Mouse (Mus musculus) hindbrain, embryonic 11.5 days (tissue): Measurements from ENCODE around the gene Unc93b1. TPM values are rescaled to one million over a fixed set of nuclear protein-coding genes. Genes with fewer than 3 reads are reported as not detected.

Experiments
- ATAC-seq: fragments of 200-750 bp; cut with Nextera tagmentation; 2 replicates; pipeline ENCODE4 v1.8.0; 2017; ENCODE audit warnings: mild to moderate bottlenecking, moderate TSS enrichment, moderate library complexity; ENCODE audit not compliant: low FRiP score
- DNase-seq: peaks from one replicate; pipeline ENCODE4 v3.0.0-alpha.2; 2015; ENCODE audit warnings: low spot score
- H3K27ac ChIP-seq: fragments of 300-500 bp; sonication (generic); 2 replicates; pipeline ENCODE4 v1.5.1; 2014; ENCODE audit warnings: mild to moderate bottlenecking, low read depth, low read length
- H3K27me3 ChIP-seq: fragments of 300-500 bp; sonication (generic); 2 replicates; pipeline ENCODE4 v1.6.1; 2014; ENCODE audit warnings: mild to moderate bottlenecking, low read length, moderate library complexity, mixed read lengths; ENCODE audit not compliant: control insufficient read depth, insufficient read depth
- H3K36me3 ChIP-seq: fragments of 300-500 bp; sonication (generic); 2 replicates; pipeline ENCODE4 v1.6.1; 2014; ENCODE audit warnings: mild to moderate bottlenecking, low read length, moderate library complexity, mixed read lengths; ENCODE audit not compliant: control insufficient read depth, insufficient read depth
- H3K4me1 ChIP-seq: fragments of 300-500 bp; sonication (generic); replicated peaks from 2 replicates; pipeline ENCODE4 v1.6.1; 2014; ENCODE audit warnings: low read length, mixed read lengths; ENCODE audit not compliant: control insufficient read depth, insufficient read depth
- H3K4me2 ChIP-seq: fragments of 300-500 bp; sonication (generic); replicated peaks from 2 replicates; pipeline ENCODE4 v1.6.1; 2014; ENCODE audit warnings: mild to moderate bottlenecking, low read depth, low read length
- H3K4me3 ChIP-seq: fragments of 300-500 bp; sonication (generic); 2 replicates; pipeline ENCODE4 v1.5.1; 2014; ENCODE audit warnings: low read depth, low read length
- H3K9ac ChIP-seq: fragments of 300-500 bp; sonication (generic); 2 replicates; pipeline ENCODE4 v1.6.1; 2014; ENCODE audit warnings: low read depth, low read length
- H3K9me3 ChIP-seq: fragments of 300-500 bp; sonication (generic); 2 replicates; pipeline ENCODE4 v1.6.1; 2016; ENCODE audit warnings: low read length; ENCODE audit not compliant: control insufficient read depth
- WGBS: fragments of 180-500 bp; shearing (Covaris S2); extraction: QIAGEN DNeasy Blood & Tissue Kit; methylation state at CpG from one replicate; pipeline ENCODE4 v1.1.7; 2014; 5-methylcytosine and 5-hydroxymethylcytosine counted together
- polyA plus RNA-seq: library from polyadenylated mRNA; unstranded; fragments of >200 nt; fragmentation: Nextera tagmentation; extraction: Ambion mirVana; gene quantifications from 2 replicates; pipeline ENCODE4 v1.2.1, GENCODE M21; 2014

Gene Unc93b1
- polyA plus RNA-seq, 1 experiment from 2014 or later = 6.4 TPM

DNA sequence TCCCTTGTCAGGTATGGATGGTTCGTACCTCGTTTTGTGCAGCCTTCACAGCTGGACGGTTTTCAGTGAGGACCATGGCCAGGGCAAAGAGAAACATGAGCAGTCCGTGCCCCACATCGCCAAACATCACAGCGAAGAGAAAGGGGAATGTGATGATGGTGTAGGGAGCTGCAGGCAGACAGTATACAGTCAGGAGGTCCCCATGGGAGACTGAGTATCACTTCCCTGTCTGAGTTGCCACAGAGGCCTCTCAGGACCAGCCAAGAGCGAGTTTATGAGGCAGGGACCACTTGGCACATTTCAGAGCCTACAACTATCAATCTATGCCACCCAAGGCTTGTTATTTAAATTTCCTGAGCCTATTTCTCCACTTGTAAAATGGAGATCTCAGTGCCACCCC, 36.0 kb upstream of the Unc93b1 start:
- no peaks in the 10 kb centered on the region; the same call in 1 of the 2 replicates for H3K36me3 ChIP-seq
- H3K27me3 ChIP-seq = no peaks in the 10 kb centered on the region
- no peaks in the 10 kb centered on the region for H3K9me3 ChIP-seq
- WGBS = 79% methylated on average over 7 of the region's 7 CpGs
- H3K4me3 ChIP-seq = no peak overlapping the region
- no peak overlapping the region for H3K9ac ChIP-seq
- no peak overlapping the region for H3K4me2 ChIP-seq
- no peak for DNase-seq
- no peak overlapping the region for H3K27ac ChIP-seq
- H3K4me1 ChIP-seq = no peaks in the 10 kb centered on the region; the same call in 1 of the 2 replicates
- ATAC-seq = no peak

DNA sequence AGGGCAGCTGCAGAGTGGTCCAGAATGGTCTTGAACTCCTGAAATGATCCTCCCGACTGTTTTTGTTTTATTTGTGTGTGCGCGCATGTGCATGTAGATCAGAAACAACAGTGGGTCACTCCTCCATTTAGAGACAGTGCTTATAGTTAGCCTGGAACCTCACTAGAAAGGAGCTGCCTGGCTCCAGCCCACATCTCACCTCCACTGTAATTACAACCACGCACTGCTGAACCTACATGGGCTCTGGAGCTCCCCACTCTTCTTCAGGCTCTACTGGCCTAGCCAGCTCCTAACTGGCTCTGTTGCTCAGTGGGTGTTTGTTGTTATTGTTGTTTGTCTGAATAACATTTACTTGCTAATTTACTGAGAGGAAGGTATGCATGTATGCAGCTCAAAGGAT, 35.4 kb upstream of the Unc93b1 start:
- Histone ChIP-seq H3K9ac (no peak overlapping the region), H3K9me3 (no peaks in the 10 kb centered on the region), H3K27me3 (no peaks in the 10 kb centered on the region), H3K27ac (no peak overlapping the region), H3K4me2 (no peak overlapping the region), H3K4me1 (no peaks in the 10 kb centered on the region; the same call in 1 of the 2 replicates), H3K4me3 (no peak overlapping the region), H3K36me3 (no peaks in the 10 kb centered on the region; the same call in 1 of the 2 replicates)
- DNase-seq = no peak
- WGBS = 98% methylated on average over 4 of the region's 4 CpGs
- no peak for ATAC-seq

DNA sequence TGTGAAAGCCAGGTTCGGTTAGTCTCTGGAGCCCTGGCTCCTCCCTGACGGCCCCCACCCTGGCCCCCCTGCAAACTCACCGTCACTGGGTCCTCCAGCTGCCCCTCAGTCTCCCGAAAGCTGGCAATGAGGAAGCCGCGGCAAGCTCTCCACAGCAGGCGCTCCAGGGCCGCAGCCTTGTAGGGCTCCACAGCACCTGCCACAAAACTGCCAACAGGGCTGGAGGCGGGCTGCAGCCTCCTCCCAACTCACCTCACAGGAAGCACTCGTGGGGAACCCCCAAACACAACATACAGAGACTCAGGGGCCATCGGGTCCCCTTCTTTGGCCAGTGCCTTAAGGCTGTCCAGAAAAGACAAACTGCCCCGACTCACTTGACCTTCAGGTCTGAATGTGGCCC, 32.0 kb upstream of the Unc93b1 start:
- Histone ChIP-seq H3K9me3 (no peaks in the 10 kb centered on the region), H3K9ac (no peak overlapping the region), H3K27me3 (0 out of 2 replicates have a peak, but pooled peaks cover 2% of the 10 kb centered on the region), H3K4me3 (no peak overlapping the region), H3K4me2 (no peak overlapping the region), H3K27ac (no peak overlapping the region), H3K36me3 (no peaks in the 10 kb centered on the region), H3K4me1 (peaks cover 9% of the 10 kb centered on the region)
- no peak for ATAC-seq
- no peak for DNase-seq
- WGBS = 83% methylated on average over 12 of the region's 12 CpGs

DNA sequence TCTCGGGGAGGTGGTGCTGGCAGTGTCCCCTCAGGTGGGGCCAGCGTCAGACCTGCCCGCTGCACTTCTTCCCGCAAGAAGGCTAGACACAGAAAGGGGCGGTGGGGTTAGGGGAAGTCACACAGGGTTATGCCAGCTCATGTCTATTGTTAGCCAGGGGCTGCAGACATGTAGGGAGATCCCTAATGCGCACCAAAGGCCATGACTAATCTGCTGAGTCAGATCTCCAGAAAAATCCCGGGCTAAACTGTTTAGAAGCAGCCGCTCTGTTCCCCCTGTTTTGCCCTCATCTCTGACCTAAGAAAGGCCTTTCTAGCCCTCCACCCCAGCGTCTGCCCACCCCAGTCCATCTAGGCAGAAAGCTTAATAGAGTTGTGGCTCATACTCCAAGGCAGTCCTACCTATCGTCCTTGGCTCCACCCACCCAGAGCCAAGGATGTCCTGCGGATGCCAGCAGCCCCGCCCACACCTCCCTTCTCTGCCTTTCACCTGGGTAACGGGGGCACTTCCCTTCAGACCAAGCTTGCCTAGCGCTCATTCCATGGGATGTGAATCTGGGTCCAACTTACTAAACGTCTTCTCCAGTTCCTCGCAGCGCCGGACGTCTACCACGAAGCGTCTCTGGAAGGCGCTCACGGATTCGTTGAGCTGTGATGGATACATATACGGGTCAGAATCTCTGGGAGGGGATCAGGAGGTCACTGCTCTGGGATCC, 31.2 kb upstream of the Unc93b1 start:
- ATAC-seq (no peak), DNase-seq (no peak)
- 63% methylated on average over 25 of the region's 25 CpGs for WGBS
- Histone ChIP-seq H3K27ac (no peak overlapping the region), H3K36me3 (no peaks in the 10 kb centered on the region), H3K4me3 (no peak overlapping the region), H3K27me3 (0 out of 2 replicates have a peak, but pooled peaks cover 2% of the 10 kb centered on the region), H3K4me1 (peaks cover 9% of the 10 kb centered on the region), H3K4me2 (no peak overlapping the region), H3K9ac (no peak overlapping the region), H3K9me3 (no peaks in the 10 kb centered on the region)

DNA sequence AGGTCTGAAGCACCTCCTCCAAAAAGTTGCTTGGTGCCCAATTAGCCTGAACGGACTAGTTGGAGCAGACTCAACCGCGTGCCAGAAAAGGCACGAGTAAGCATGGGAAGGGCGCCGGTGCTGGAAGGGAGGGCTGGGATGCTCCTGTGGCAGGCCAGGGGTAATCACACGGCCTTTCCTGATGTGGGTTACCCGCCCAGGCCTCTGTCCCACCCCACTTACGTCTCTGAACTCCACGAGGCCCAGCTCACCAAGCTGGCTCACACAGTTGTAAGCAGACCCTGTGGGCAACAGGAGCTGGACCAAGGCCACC, 30.7 kb upstream of the Unc93b1 start:
- Histone ChIP-seq H3K9ac (no peak overlapping the region), H3K4me2 (no peak overlapping the region), H3K27ac (no peak overlapping the region), H3K36me3 (no peaks in the 10 kb centered on the region), H3K27me3 (0 out of 2 replicates have a peak, but pooled peaks cover 2% of the 10 kb centered on the region), H3K4me1 (peaks cover 9% of the 10 kb centered on the region), H3K4me3 (no peak overlapping the region), H3K9me3 (no peaks in the 10 kb centered on the region)
- WGBS = 66% methylated on average over 10 of the region's 10 CpGs
- no peak for DNase-seq
- no peak for ATAC-seq

DNA sequence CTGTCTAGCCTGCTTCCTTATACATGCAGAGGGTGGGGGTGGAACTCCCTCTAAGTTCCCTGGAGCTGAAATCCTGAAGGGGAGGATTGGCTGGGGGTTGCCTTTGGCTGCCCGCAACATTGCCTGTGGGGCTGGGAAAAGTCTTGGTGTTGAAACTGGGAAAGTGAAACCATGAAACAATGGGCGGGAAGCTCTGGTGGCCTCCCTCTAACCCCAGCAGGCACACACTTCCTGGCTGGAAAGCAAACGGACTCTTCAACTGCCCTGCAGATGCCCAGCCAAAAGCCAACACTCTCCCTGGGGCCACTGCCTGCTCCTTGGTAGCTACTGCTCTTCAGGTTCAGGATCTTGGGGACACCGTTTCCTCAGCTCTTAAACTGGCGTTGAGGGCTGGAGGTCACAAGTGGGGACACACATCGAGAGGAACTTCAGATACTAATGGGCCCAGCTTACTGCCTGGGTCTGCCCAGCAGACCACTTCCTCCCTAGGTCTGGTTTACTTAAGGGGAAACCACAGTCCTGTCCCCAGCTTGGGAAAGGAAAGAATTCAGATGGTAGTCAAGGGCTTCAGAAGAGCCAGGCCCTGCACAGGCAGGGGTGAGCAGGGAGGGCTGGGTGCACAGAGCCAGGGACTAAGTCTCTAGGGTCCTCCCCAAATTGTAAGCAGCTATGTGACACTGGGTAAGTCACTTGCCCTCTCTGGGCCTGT, 29.6 kb upstream of the Unc93b1 start:
- H3K9me3 ChIP-seq = no peaks in the 10 kb centered on the region
- ATAC-seq = no peak
- H3K27me3 ChIP-seq = 0 out of 2 replicates have a peak, but pooled peaks cover 2% of the 10 kb centered on the region
- DNase-seq = peak; percentile 28
- 53% methylated on average over 6 of the region's 6 CpGs for WGBS
- 0 out of 2 replicates have a peak overlapping the region, but pooled peaks have one; percentile 3 for H3K4me2 ChIP-seq
- H3K4me1 ChIP-seq = peaks cover 9% of the 10 kb centered on the region
- H3K4me3 ChIP-seq = no peak overlapping the region
- no peak overlapping the region for H3K9ac ChIP-seq
- no peaks in the 10 kb centered on the region for H3K36me3 ChIP-seq
- H3K27ac ChIP-seq = 0 out of 2 replicates have a peak overlapping the region, but pooled peaks have one; percentile 39

DNA sequence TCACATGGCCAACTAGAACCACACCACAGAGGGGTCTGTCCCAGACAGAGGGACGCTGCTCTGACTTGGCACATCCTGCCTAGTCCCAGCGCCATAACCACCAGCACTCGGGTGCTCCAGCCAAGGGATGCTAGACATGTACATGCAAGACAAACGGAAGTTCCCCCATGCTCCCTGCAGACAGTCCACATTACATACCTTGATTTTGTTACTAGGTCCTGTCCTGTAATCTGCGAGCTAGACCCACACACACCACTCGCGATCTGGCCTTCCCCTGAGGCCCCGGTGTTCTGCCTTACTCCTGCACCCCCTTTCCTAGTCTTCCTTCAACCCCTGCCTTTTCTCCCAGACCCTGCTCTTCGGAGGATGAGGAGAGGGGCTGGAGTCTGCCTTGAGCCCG, 28.7 kb upstream of the Unc93b1 start:
- 0 out of 2 replicates have a peak, but pooled peaks cover 2% of the 10 kb centered on the region for H3K27me3 ChIP-seq
- no peak overlapping the region for H3K27ac ChIP-seq
- no peaks in the 10 kb centered on the region for H3K36me3 ChIP-seq
- 0 out of 2 replicates have a peak overlapping the region, but pooled peaks have one; percentile 47 for H3K9ac ChIP-seq
- peak overlapping the region; percentile 66 for H3K4me2 ChIP-seq
- no peak for ATAC-seq
- DNase-seq = no peak
- H3K4me1 ChIP-seq = peaks cover 9% of the 10 kb centered on the region
- H3K4me3 ChIP-seq = peak overlapping the region; percentile 38
- WGBS = 50% methylated on average over 10 of the region's 10 CpGs
- no peaks in the 10 kb centered on the region for H3K9me3 ChIP-seq

DNA sequence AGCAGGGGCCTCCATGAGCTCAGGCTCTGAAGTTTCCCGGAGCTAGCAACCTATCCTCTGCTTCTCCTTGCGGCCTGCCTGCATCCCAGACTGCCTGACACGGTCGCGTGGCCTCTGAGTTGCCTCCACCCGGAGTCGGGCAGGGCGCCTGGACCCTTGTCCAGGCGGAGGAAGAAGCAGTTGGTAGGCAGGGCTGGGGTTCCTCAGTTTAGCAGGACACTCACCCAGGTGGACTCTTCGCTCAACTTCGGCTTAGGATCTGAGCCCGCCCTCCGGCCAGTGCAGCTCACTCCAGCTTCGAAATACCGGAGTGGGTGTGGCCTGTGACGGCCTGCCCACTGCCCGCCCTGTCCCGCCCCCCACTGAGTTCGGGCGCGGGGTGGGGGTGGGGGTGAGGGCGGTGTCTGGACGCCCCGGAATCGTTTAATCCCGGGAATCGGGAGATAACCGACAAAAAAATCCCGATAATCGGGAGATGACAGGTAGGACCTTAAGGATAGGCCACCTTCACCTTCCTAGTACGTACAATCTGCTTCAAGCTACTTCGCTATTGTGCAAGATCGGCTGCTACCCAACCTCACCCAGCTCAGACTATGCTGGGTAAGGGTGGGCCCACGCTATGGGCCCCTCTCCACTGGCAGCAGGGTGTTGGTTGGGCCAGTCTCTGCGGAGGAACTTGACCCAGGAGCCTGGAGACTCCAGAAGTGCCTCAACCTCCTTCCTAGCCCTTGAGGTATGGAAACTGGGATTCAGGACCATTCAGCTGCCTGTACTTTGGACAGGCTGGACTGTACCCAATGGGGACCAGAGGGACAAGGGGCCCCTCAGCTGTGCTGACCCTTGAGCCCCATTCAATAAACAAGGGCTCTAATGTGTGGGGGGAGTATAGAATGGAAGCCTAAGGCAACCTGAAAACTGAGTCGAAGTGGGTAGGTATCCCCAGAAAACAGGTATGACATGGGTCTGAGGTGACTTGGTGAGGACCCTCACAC, 27.9 kb upstream of the Unc93b1 start, which contains the start of gene Tcirg1:
Tcirg1 (minus strand) TSS at position 339 of the 992 bp plus-strand sequence.
- H3K4me2 ChIP-seq = peak within 1 kb of the TSS; percentile 66
- H3K4me3 ChIP-seq = peak within 1 kb of the TSS; percentile 38
- DNase-seq = peak; percentile 59
- H3K27me3 ChIP-seq = 0 out of 2 replicates have a peak, but pooled peaks cover 2% of the 10 kb centered on the region
- H3K9ac ChIP-seq = peak within 1 kb of the TSS; percentile 47; the same call in 1 of the 2 replicates
- H3K9me3 ChIP-seq = no peaks in the 10 kb centered on the region
- H3K4me1 ChIP-seq = peaks cover 16% of the 10 kb centered on the region
- WGBS = 8% methylated on average over 36 of the region's 36 CpGs
- H3K27ac ChIP-seq = no peak within 1 kb of the TSS
- peak; percentile 46; the same call in 1 of the 2 replicates for ATAC-seq
- no peaks in the 10 kb centered on the region for H3K36me3 ChIP-seq
